Mouse (Mus musculus): ENCODE measurements around the gene Stard13.

Gene Stard13

DNA sequence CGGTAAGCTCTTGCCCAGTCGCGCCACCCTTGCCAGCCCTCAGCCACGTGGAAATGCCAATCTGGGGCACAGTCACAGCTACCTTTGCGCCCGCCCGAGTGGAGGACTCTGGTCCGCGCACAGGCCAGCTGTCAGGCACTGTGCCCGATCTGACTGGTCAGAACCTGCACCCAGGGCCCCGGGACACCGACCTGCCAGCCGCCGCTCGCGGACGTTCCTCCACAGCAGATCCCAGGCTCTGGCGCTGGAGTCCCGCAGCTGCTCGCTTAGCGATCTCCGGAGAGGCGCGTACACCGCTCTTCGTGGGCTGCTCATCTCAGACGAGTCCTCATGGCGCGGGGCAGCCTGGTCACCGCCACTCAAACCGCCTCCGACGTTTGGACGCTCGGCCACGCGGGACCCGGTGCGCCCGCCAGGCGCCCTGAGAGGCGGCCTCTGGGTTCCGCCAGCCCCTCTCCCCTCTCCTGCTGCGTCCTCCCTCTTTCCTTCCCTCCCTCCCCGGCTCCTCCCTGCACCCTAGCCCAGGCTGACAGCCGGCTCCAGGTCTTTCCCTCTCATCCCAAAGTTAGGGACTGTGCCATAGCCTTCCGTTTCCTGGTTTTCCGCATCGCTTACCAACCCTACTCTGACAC is at the start of gene Stard13:
Stard13 (minus strand) TSS at position 437 of the 632 bp plus-strand sequence.
- no peak for DNase-seq (ENCODE audit: low read depth)

DNA sequence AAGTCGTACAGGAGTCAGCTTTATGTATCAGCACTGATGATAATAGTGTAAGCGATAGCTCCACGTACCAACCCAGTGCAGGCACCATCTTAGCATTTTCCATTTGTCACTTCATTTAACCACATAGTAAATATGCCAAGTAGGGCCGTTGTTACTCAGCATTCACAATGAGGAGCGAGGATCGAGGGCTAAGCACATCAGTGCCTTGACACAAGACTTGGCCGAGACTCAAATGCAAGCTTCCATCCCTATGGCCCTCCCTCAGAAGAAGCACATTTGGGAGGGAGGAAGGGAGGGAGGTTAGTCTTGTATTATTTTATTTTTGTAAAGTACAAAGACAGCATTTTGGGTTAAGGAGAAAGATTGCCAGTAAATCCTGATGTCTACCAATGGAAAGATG is 45.9 kb upstream of the Stard13 start:
- DNase-seq (ENCODE audit: low read depth): no peak

DNA sequence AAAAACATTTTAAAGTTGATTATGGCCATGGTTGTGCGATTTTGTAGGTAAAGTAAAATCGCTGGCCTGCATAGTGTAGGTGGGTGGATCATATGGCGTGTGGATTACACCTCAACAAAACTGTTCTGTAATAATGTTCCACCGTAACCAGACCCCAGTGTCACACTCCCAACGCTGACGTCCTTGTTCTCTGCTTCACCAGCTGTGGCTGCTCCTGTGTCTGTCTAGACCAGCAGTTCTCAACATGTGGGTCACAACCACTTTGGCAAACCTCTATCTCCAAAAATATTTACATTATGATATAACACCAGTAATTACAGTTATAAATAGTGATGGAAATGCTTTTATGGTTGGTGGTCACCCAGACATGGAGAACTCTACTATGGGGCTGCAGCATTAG is 44.3 kb upstream of the Stard13 start:
- no peak for DNase-seq (ENCODE audit: low read depth)

DNA sequence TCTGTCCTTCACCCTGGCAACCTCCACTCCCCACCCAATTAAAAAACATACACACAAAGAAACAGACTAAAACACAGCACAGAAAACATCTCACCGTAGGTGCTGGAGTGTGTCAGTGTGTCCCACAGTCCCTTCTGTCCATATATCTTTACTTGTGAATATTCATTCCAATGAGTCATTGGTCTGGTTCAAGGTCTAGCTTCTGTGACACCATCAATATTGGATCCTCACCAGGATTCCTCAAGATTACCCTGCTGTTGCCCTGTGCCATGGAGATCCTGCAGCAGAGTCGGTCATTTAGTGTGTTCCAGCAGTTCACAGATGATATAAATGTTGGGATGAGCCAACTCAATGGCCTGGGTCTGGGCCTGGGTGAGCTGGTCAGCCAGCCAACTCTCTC is 42.4 kb upstream of the Stard13 start:
- DNase-seq (ENCODE audit: low read depth): no peak

DNA sequence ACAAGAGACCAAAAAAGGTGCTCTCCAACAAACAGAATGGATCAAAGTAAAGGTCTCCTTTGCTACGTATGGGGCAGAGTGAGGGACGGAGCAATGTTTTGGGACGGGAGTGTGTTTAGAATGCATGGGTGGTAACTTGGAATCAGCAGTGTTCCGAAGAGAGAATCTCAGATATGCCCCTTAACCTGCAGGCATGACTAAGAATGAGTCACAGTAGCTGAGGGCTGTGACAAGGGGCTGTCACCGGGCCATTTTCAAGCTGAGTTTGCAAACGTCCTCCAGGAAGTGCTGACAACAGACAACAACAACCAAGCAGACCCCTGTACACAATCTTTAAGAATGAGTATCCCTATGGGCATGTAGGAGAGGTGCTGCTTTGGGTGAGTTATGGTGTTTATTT is 40.6 kb upstream of the Stard13 start:
- DNase-seq (ENCODE audit: low read depth): no peak

DNA sequence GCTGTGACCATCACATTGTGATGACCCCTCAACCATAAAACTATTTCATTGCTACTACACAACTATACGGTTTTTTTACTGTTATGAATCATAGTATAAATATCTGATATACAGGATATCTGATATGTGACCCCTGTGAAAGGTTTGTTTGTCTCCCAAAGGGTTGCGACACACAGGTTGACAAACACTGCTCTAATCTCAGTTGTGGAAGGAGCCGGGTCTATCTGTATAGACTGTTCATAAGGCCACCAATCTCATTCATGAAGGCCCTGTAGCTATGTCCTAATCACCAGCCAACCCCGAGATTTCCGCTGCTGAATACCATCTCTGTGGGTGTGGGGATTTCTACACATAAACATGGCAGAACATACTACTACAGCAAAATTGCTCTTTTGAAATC is 37.2 kb upstream of the Stard13 start:
- no peak for DNase-seq (ENCODE audit: low read depth)

DNA sequence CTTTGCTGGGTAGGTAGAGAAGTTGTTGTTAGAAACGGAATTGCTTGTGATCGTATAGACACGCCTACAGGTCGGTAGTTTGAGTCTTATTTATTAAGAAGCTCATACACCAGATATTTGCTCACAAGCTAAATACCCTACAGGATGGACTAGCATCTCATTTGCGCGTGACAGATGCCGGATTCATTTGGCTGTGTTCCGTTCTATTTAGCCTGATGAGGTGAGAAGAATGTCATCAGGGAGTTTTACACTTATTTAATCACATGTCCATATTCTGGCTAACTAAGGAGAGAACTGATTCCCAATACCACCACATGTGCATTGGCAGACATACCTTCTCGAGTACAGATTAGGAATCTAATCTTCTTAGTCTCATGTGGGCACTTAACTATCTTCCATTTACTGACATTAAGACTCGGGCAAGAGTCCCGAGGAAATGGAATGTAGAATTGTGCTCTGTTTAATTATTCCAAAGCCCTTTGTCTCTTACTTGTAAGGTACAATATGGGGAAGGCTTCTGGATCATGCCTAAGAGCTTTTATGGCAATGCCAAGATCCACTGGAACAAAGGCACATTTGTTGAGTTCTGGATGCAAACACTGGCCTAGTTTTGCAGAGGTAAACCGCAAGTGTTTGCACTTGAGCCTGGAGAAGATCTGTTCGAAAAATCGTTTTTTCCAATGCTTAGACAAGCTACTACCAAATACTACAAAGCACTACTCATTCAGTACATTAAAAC is 33.4 kb upstream of the Stard13 start:
- DNase-seq (ENCODE audit: low read depth): no peak

DNA sequence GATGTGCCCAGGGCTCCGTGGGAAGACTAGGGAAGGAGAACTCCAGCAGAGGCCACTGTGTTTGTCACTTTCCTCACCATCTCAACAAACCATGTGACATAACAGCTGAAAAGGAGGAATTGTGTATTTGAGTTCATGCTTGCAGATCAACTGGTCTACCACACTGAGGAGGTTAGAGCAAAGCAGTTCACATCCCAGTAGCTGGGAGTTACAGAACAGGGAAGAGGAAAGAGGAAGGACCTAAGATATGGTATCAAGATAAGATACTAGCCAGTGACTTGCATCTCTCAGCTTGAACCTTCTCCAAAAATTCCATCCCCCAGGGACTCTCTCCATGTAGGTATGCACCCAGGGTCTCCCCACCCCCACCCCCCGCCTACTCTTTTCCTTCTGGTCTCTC is 27.9 kb upstream of the Stard13 start:
- DNase-seq (ENCODE audit: low read depth): no peak

DNA sequence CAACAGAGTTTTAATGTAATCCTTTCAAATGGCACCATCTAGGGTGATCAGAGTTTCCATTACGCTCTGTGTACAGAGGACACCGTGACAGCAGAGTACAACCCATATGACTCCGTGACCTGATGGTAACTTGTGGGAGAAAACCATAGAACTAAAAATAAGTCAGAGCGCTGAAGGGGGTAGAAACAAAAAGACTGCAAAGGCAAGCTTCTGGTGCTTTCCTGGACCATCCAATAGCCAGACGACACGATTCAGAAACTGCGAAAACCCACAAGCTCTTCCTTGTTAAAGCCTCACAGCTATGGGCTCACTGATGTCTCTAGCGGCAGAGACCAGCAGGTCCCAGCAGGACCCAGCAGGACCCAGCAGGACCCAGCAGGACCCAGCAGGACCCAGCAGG is 18.6 kb upstream of the Stard13 start:
- DNase-seq (ENCODE audit: low read depth): no peak

DNA sequence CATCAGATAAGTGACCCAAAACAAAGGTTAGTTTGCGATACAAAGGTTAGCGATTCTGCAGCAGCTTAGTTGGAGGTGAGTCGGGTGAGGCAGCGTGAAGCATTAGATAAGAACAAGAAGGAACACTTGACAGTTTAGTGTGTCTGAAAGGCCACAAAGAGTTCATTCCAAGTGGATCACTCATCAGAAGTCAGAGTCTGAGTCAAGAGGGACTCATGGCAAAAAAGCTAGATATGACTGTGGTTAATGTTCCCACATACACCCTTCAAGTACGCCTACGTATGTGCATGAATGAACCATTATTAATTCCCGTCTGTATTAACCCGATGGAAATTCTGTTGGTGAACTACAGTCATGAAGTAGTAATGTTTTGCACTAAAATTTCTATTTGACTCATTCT is 18.0 kb upstream of the Stard13 start:
- DNase-seq (ENCODE audit: low read depth): no peak

DNA sequence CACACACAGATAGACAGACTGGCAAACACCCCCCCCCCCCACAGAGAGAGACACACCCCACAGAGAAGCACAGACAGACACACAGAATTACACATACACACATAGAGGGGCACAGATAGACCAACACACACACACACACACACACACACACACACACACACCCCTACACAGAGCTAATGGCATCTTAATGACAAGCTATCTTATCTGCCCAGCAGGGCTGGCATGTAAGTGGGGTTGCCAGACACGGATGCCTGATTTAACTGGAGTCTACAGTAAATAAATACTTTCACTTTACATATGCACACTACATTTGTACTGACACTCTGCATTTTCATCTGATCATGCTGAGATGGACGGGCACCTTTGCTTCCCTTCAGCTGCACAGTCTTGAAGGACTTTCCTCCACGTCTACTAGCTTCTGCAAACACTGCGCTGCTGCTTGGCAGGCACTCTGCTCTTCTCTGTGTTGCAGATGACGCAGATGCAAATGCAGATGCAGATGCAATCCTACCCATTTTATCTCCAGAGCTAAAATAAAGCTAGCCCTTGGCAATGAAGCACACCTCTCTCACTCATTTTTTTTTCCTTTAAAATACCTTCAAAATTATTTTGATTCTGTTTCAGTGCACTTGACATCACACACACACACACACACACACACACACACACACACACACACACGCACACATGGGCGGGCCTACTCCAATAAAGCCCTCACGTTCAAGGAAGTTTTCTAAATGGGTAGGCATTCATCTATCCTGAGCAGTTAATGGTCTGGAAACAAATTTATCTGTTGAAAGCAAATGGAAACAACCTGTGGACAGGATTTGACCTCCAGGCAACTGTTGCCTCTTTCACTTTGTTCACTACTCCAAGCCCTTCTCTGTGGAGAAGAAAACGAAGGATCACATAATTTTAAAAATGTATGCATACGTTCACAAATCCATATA is 15.3 kb upstream of the Stard13 start:
- no peak for DNase-seq (ENCODE audit: low read depth)

DNA sequence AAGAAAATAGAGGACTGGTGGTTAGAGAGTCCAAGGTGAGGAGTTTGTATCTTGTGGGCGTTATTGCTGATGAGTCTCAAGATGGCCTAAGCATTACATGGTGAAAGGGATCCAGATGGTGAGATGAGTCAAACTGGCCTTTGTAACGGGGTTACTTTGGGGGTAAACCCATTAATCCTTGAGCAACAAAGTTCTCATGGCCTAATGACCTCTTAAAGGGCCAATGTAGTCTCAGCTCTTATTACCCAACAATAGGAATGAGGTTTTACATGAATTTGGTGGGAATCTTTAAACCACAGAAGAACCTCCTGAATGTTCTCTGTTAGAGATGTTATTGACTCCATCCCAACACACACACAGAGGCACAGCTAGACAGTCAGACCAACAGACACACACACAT is 14.4 kb upstream of the Stard13 start:
- no peak for DNase-seq (ENCODE audit: low read depth)

DNA sequence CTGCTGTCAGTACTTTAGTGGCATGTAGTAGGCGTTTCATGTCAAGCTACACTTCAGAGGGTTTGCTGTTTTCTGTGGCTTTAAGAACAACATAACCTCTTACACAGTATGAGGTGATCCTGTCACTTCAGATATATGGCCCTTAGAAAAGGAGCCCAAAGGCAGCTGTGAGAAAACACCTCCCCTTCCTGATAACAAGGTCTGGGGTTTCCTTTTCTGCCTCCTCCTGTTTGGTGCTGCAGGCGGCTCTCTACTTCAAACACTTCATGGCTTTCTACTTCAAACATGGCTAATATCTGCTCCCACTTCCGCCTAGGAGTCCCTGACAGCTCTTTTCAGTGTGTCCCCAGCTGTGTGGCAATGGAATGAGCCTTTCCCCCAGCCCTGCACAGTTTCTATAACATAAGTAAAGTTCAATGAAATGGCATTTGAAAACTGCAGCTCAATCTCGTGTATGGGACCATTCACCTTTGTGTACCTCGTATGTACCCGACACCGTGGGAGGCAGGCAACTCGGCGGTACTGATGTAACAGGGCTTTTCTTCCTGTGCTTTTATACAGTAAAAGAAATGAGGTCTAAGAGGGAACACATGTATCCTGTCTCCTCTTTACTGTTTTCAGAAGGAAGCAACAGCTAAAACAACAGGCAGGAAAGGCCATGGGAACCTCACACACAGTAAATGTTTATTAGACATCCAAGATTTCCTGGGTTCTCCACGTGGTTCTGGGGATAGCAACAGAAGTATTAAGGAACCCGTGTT is 13.7 kb upstream of the Stard13 start:
- peak; percentile 75 for DNase-seq (ENCODE audit: low read depth)

DNA sequence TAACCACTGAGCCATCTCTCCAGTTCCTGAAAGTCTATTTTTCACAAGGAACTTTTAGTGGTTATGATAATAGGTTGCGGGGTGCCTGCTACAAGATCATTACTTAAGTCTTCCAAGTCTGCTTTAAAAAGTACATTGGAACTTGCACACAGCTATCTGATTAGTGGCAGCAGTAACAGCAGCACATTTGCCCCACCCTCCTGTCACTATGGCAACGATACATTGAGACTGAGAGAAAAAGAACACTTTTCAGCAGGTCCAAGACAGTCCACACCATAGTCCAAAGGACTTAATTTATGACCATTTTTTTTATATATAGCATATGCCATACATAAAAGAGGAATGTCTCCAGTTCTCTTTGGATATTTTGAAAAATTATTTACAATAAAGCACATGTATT is 12.7 kb upstream of the Stard13 start:
- DNase-seq (ENCODE audit: low read depth): peak; percentile 46

DNA sequence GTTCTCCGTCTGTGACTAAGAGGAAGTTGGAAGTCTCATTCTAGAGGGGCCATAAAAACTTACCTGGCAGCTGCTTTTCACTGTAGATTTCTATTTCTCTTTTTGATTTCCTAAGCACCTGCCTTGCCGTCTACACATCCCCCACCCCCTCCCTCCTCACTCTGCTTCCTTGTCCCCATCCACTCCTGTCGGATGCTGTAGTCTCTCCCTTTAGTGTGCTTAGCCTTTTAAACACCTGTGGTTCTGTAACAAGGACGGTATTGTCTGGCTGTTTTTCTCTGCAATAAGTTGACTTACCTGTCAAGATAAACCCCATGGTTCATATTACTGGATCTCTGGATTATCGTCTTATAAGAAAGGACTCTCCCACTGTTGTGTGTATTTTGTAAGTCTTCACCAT is 11.9 kb upstream of the Stard13 start:
- DNase-seq (ENCODE audit: low read depth): no peak

DNA sequence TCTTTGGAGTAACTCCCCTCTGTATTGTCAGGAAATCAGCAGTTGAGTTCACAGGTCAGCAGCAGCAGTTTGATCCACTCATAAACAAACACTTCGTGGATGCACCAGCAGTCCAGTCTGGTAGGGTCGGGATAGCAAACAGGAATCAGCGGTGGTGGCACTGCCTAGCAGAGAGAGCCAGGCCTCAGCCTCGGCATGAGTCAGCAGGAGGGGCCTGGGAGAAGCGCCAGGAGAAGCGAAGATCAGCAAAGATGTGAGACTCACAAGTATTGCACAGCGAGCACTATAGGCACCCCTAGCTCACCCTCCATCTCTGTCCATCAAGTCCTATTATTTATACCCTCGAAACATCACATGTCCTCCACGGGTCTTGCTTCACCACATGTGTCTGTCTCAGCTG is 5.1 kb upstream of the Stard13 start:
- no peak for DNase-seq (ENCODE audit: low read depth)

DNA sequence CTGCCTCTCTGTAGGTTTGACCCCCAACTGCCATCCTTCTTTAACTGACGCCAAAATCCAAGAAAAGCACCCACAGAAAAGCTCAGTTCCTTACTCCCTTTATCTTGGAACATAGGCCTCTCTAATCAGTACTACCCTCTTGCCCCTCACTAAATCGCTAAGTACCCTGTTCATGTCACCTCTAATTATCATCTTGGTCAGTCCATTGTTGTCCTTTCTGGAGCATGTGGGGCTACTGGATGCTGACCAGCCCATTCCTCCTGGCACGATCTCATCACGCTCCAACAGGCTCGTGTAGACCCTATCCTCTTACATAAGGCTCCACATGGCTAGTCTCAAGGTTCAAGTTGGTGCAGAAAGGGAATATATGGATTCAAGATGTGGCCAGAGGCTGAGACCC is 2.8 kb upstream of the Stard13 start:
- DNase-seq (ENCODE audit: low read depth): no peak

DNA sequence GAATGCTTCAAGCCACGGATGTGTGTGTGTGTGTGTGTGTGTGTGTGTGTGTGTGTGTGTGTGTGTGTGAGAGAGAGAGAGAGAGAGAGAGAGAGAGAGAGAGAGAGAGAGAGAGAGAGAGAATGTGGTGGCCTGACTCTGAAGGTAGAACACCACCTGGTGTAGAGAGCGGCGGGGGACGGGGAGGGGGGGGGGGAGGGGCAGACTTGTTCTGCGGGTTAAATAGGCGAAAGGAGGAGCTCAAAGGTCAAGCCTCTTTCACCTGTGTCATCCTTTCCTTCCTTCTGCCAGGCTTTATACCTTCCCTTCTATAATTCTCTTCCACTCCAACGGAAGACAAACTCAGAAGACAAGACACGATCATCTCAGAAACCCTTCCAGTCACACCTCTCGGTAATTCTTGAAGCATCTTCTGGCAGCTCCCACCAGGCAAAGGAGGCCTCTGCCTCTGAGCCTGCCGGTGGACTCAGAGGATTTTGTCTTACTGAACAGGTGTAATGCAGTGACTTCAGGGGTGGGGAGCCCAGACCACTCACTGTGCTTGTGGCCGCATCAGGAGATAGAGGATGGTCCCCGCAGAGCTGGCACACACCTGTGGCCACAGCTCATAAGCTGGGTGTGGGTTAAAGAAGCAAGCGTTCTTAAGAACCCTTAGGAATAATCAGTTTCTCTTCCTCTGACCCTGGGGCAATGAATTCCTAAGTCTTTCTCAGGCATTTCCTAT is 898 bp downstream of the Stard13 start:
- peak; percentile 7 for DNase-seq (ENCODE audit: low read depth)

DNA sequence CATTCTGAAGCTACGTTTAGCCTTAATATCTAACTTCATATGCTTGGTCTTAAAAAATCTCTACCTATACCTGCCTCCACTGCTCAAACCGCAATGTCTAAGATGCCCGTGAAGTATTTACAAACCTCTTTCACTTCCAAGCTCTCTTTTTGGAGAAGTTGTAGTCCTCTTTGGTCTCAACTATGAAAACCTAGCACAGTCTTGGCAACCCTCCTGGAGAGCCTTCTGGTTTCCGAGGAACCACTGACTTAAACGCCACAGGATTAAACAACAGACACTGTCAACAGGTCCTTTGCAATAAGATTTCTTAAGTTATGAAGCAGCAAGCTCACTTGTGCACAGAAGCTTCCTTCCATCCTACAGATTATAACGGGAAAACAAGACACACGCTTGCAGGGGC is 1.8 kb downstream of the Stard13 start:
- no peak for DNase-seq (ENCODE audit: low read depth)

DNA sequence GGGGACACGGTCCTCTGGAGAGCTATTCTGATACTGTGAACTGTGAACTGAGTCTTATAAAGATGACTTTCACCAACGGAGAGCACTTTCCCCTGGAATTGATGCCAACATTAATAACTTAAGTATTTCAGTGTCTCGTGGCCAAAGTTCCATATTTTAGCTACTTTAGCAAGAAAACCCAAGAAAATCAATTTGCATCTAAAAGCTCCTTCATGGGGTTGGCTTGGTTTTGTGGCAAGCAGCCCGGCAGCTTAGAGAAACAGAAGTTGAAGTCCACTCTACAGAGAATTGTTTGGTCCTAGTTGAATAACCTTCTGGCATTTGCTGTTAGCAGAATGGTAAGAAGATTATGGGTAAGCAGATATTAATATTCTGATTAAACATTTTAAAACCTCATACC is 2.2 kb downstream of the Stard13 start:
- DNase-seq (ENCODE audit: low read depth): no peak

DNA sequence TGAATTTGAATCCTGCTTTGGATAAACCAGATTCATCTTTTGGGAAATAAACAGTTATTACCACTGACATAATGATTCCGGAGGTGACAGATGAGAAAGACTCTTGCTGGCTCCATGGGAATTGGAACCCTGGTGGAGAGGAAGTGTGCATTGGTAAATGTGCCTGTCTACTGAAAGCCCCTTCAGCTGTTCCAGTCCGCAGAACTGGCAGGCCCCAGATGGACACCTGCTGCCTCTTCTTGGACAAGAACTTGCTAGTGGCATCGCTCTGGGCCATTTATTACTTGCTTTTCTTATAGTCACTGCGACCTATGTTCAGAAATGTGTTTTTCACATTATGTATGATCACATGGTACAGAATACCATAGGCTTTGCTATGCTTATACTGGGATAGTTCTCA is 3.2 kb downstream of the Stard13 start:
- no peak for DNase-seq (ENCODE audit: low read depth)

All from naive thymus-derived CD4-positive, alpha-beta T cell, adult 2 months (primary cell).